Mouse (Mus musculus): ENCODE results near the gene Gmppb. TPM values are rescaled to one million over a fixed set of nuclear protein-coding genes. Genes with fewer than 3 reads are reported as not detected.

Gene Gmppb
- total and polyA plus RNA-seq, 3 experiments: 17.9 to 20.9 (median 19.2) TPM

DNA sequence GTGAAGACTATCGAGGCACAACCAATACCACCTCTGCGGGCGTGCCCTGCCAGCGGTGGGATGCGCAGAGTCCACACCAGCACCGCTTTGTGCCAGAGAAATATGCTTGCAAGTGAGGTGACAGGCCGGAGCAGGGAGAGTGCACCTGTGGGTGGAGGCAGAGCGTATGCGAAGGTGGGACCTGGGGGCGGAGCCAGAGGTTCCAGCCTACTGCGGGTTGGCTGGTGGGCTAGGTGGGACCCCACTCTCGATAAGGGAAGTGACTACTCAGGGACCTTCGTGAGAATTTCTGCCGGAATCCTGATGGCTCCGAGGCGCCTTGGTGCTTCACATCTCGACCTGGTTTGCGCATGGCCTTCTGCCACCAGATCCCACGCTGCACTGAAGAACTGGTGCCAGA, 33.5 kb downstream of the Gmppb start:
- H3K27ac ChIP-seq (ENCODE audit: insufficient read depth, low read depth): no peak overlapping the region
- H3K9me3 ChIP-seq (replicated peaks; ENCODE audit: low read length): no peaks in the 10 kb centered on the region
- H3K9ac ChIP-seq (ENCODE audit: insufficient read depth, low read depth): no peak overlapping the region
- DNase-seq (ENCODE audit: extremely low read depth): no peak
- H3K36me3 ChIP-seq (replicated peaks in 1 of 2; ENCODE audit: control insufficient read depth in 1 of 2, insufficient read depth in 1 of 2, low read length in 1 of 2): peaks cover 64 to 65% of the 10 kb centered on the region in 2 experiments
- H3K27me3 ChIP-seq (replicated peaks): no peaks in the 10 kb centered on the region
- dilution Hi-C loops (cut with MboI; ENCODE audit: extremely low pct_ligation_motif_present, extremely low pct_unique_long_range_greater_than_20kb, low sequenced_read_pairs): no loop called here
- in situ Hi-C loops (cut with MboI; ENCODE audit: low pct_ligation_motif_present, low pct_unique_long_range_greater_than_20kb, low sequenced_read_pairs): no loop called here
- no peak overlapping the region for H3K4me3 ChIP-seq (replicated peaks in 1 of 3; ENCODE audit: low read depth in 2 of 3, low read length in 2 of 3, poor library complexity in 1 of 3)
- no peak for TF ChIP-seq SIN3A (IDR thresholded peaks at IDR 0.05; ENCODE audit: low read length)
- TF ChIP-seq NRF1 (IDR thresholded peaks at IDR 0.05; ENCODE audit: low read depth, low read length): no peak
- TF ChIP-seq HCFC1 (IDR thresholded peaks at IDR 0.05; ENCODE audit: low read depth, low read length): no peak
- H3K79me2 ChIP-seq (replicated peaks; ENCODE audit: control insufficient read depth, extremely low read depth, insufficient read depth, poor library complexity, severe bottlenecking): no peaks in the 10 kb centered on the region
- H3K4me2 ChIP-seq (ENCODE audit: insufficient read depth, low read depth, poor library complexity, severe bottlenecking): no peak overlapping the region
- H3K4me1 ChIP-seq (ENCODE audit: control insufficient read depth in 1 of 2, insufficient read depth in 2 of 2): peaks cover 11 to 24% of the 10 kb centered on the region in 2 experiments

DNA sequence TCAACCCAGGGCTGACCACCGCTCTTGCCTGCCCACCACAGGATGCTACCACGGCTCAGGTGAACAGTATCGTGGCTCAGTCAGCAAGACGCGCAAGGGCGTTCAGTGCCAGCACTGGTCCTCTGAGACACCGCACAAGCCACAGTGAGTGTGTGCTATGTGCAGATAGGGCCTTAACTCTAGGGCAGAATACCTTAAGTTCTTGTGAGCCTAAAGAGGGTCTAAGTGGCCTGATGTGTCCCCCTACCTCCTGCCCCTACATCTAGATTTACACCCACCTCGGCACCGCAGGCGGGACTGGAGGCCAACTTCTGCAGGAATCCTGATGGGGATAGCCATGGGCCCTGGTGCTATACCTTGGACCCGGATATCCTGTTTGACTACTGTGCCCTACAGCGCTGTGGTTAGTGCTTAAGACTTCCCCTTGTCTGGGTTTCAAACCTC, 34.0 kb downstream of the Gmppb start, which contains the start of gene Rnf123:
Gene Rnf123, minus strand, starts transcription at position 359 of the 444 bp plus-strand sequence.
- Histone ChIP-seq H3K27me3 (replicated peaks) (no peaks in the 10 kb centered on the region), H3K9ac (ENCODE audit: insufficient read depth, low read depth) (no peak within 1 kb of the TSS), H3K4me3 (replicated peaks in 1 of 3; ENCODE audit: low read depth in 2 of 3, low read length in 2 of 3, poor library complexity in 1 of 3) (no peak within 1 kb of the TSS), H3K27ac (ENCODE audit: insufficient read depth, low read depth) (no peak within 1 kb of the TSS), H3K36me3 (replicated peaks in 1 of 2; ENCODE audit: control insufficient read depth in 1 of 2, insufficient read depth in 1 of 2, low read length in 1 of 2) (peaks cover 69 to 70% of the 10 kb centered on the region in 2 experiments), H3K4me1 (ENCODE audit: control insufficient read depth in 1 of 2, insufficient read depth in 2 of 2) (peaks cover 8 to 20% of the 10 kb centered on the region in 2 experiments), H3K9me3 (replicated peaks; ENCODE audit: low read length) (no peaks in the 10 kb centered on the region), H3K79me2 (replicated peaks; ENCODE audit: control insufficient read depth, extremely low read depth, insufficient read depth, poor library complexity, severe bottlenecking) (no peaks in the 10 kb centered on the region), H3K4me2 (ENCODE audit: insufficient read depth, low read depth, poor library complexity, severe bottlenecking) (no peak within 1 kb of the TSS)
- dilution Hi-C loops (cut with MboI; ENCODE audit: extremely low pct_ligation_motif_present, extremely low pct_unique_long_range_greater_than_20kb, low sequenced_read_pairs) (no loop called here), in situ Hi-C loops (cut with MboI; ENCODE audit: low pct_ligation_motif_present, low pct_unique_long_range_greater_than_20kb, low sequenced_read_pairs) (no loop called here)
- DNase-seq (ENCODE audit: extremely low read depth): no peak
- TF ChIP-seq MXI1 (IDR thresholded peaks at IDR 0.05; ENCODE audit: low read depth, low read length) (no peak), POLR2A (IDR thresholded peaks at IDR 0.05; ENCODE audit: low read depth, low read length) (no peak), CHD1 (IDR thresholded peaks at IDR 0.05; ENCODE audit: low read depth, low read length) (no peak), EP300 (IDR thresholded peaks at IDR 0.05; ENCODE audit: low read length) (no peak), E2F4 (IDR thresholded peaks at IDR 0.05; ENCODE audit: insufficient replicate concordance, low read depth, low read length) (no peak), MAX (IDR thresholded peaks at IDR 0.05; ENCODE audit: low read length) (no peak), NELFE (IDR thresholded peaks at IDR 0.05; ENCODE audit: low read depth, low read length) (no peak), KAT2A (IDR thresholded peaks at IDR 0.05; ENCODE audit: insufficient replicate concordance, low read length) (no peak), ZKSCAN1 (IDR thresholded peaks at IDR 0.05; ENCODE audit: borderline replicate concordance, low read depth, low read length) (no peak), TBP (conservative IDR thresholded peaks at IDR 0.05; ENCODE audit: low read depth, low read length) (no peak), MAZ (IDR thresholded peaks at IDR 0.05; ENCODE audit: low read depth, low read length) (no peak), ZNF384 (IDR thresholded peaks at IDR 0.05; ENCODE audit: low read depth, low read length) (no peak), HCFC1 (IDR thresholded peaks at IDR 0.05; ENCODE audit: low read depth, low read length) (no peak), MYC (IDR thresholded peaks at IDR 0.05; ENCODE audit: low read depth, low read length) (no peak), UBTF (IDR thresholded peaks at IDR 0.05; ENCODE audit: low read depth, low read length) (no peak), IRF4 (IDR thresholded peaks at IDR 0.05; ENCODE audit: low read depth, low read length) (no peak)

Measured in CH12.LX (cell line).